Mouse (Mus musculus) C2C12 (cell line): ENCODE results near the gene Dpp8. TPM values are rescaled to one million over a fixed set of nuclear protein-coding genes. Genes with fewer than 3 reads are reported as not detected.

ENCODE experiments used
- H3K27me3 ChIP-seq: one replicate; pipeline ENCODE4 v1.6.1; 2011; ENCODE audit not compliant: control insufficient read depth, insufficient read depth, insufficient read length
- H3K36me3 ChIP-seq: one replicate; pipeline ENCODE4 v1.6.1; 2011; ENCODE audit not compliant: control insufficient read depth, insufficient read depth
- H3K4me3 ChIP-seq: one replicate; pipeline ENCODE4 v1.5.1; 2011; ENCODE audit warnings: mild to moderate bottlenecking, control low read depth; ENCODE audit not compliant: poor library complexity, insufficient read depth, severe bottlenecking
- H3K79me2 ChIP-seq: one replicate; pipeline ENCODE4 v1.6.1; 2011; ENCODE audit not compliant: control insufficient read depth, insufficient read depth
- H3K79me3 ChIP-seq: one replicate; pipeline ENCODE4 v1.6.1; 2011; ENCODE audit warnings: low read depth, control low read depth
- H3ac ChIP-seq: one replicate; pipeline ENCODE3; 2011; ENCODE audit warnings: low read depth; ENCODE audit not compliant: control insufficient read depth, insufficient read length
- CEBPB ChIP-seq: IDR thresholded peaks from one replicate; pipeline ENCODE4 v1.6.1; 2011; ENCODE audit warnings: low read depth, mild to moderate bottlenecking, control low read depth, moderate library complexity
- CTCF ChIP-seq: IDR thresholded peaks from one replicate; pipeline ENCODE4 v1.5.1; 2011; ENCODE audit not compliant: control insufficient read depth, insufficient read depth, insufficient read length
- FOSL1 ChIP-seq: IDR thresholded peaks from one replicate; pipeline ENCODE4 v1.8.0; 2011; ENCODE audit warnings: mild to moderate bottlenecking, low read length; ENCODE audit not compliant: poor library complexity, insufficient read depth, severe bottlenecking
- MAX ChIP-seq: IDR thresholded peaks from one replicate; pipeline ENCODE4 v1.6.1; 2011; ENCODE audit warnings: mild to moderate bottlenecking, control low read depth
- MYOD1 ChIP-seq: IDR thresholded peaks from one replicate; pipeline ENCODE4 v1.6.1; 2011; ENCODE audit warnings: low read depth; ENCODE audit not compliant: control insufficient read depth, insufficient read length
- MYOG ChIP-seq: IDR thresholded peaks from one replicate; pipeline ENCODE4 v1.6.1; 2011; ENCODE audit not compliant: control insufficient read depth, insufficient read length; ENCODE audit errors: extremely low read depth
- USF1 ChIP-seq: IDR thresholded peaks from one replicate; pipeline ENCODE4 v1.6.1; 2011; ENCODE audit warnings: low read depth, mild to moderate bottlenecking, control low read depth, moderate library complexity
- polyA plus RNA-seq: library from polyadenylated mRNA; unstranded; fragments of >200 nt; fragmentation: generic; extraction: Trizol; gene quantifications from one replicate; pipeline ENCODE4 v1.2.1, GENCODE M21; 2012; ENCODE audit warnings: missing spikeins

Dpp8 gene
- polyA plus RNA-seq, 1 experiment: 15.5 TPM

DNA sequence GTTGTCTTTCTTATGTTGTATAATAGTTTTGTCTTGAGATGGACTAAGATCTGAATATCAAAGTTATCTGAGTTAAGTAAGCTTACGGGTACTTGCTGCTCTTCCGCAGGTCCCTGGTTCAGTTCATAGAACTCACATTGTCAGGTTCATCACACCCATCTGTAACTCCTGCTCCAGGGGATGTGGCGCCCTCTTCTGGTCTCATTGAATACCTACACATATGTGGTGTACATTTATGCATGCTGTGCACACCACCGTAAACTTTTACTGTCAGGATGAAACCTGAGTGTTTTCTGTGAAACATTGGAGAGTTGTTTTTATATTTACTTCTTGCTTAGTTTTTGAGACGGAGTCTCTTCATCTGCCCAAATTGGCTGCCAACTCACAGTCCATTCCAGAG is 9.2 kb downstream of the Dpp8 start:
- Histone ChIP-seq H3ac (no peak overlapping the region), H3K79me2 (no peaks in the 10 kb centered on the region), H3K4me3 (no peak overlapping the region), H3K79me3 (no peaks in the 10 kb centered on the region), H3K27me3 (no peaks in the 10 kb centered on the region), H3K36me3 (peaks cover 63% of the 10 kb centered on the region)
- TF ChIP-seq MAX: no peak
- TF ChIP-seq MYOG: no peak
- TF ChIP-seq MYOD1: no peak
- TF ChIP-seq USF1: no peak
- no peak for TF ChIP-seq CTCF
- TF ChIP-seq FOSL1: no peak

DNA sequence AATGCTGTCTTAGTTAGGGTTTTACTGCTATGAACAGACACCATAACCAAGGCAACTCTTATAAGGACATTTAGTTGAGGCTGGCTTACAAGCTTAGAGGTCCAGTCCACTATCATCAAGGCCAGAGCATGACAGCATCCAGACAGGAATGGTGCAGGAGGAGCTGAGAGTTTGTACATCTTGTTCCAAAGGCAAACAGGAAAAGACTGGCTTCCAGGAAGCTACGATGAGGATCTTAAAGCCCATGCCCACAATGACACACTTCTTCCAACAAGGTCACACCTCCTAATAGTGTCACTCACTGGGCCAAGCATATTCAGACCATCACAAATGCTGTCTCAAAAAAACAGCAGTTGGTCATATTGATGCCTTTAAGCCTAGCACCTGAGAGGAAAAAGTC is 14.8 kb downstream of the Dpp8 start:
- H3K4me3 ChIP-seq: no peak overlapping the region
- H3K79me3 ChIP-seq: no peaks in the 10 kb centered on the region
- no peaks in the 10 kb centered on the region for H3K79me2 ChIP-seq
- H3ac ChIP-seq: no peak overlapping the region
- peaks cover 68% of the 10 kb centered on the region for H3K36me3 ChIP-seq
- no peaks in the 10 kb centered on the region for H3K27me3 ChIP-seq
- TF ChIP-seq USF1: no peak
- no peak for TF ChIP-seq CEBPB
- TF ChIP-seq CTCF: no peak
- TF ChIP-seq MYOG: no peak
- TF ChIP-seq FOSL1: no peak
- no peak for TF ChIP-seq MAX
- TF ChIP-seq MYOD1: no peak

- TF ChIP-seq MYOD1 (no peak), USF1 (no peak), CTCF (no peak), FOSL1 (no peak), MAX (no peak), MYOG (no peak), CEBPB (no peak)
- Histone ChIP-seq H3K79me2 (no peaks in the 10 kb centered on the region), H3K79me3 (no peaks in the 10 kb centered on the region), H3K4me3 (no peak overlapping the region), H3K36me3 (peaks cover 76% of the 10 kb centered on the region), H3K27me3 (no peaks in the 10 kb centered on the region), H3ac (no peak overlapping the region)
Measured at GRCm38 (mm10) chr9:65049422-65049821, 17.2 kb downstream of the Dpp8 start.

- TF ChIP-seq MYOD1 (no peak), MYOG (no peak), CTCF (no peak), FOSL1 (no peak), MAX (no peak), CEBPB (no peak), USF1 (no peak)
- H3K4me3 ChIP-seq: no peak overlapping the region
- no peaks in the 10 kb centered on the region for H3K79me3 ChIP-seq
- H3K36me3 ChIP-seq: peaks cover 75% of the 10 kb centered on the region
- no peaks in the 10 kb centered on the region for H3K27me3 ChIP-seq
- H3K79me2 ChIP-seq: no peaks in the 10 kb centered on the region
- no peak overlapping the region for H3ac ChIP-seq
Measured at GRCm38 (mm10) chr9:65050981-65051380, 18.8 kb downstream of the Dpp8 start.

- H3K79me3 ChIP-seq: no peaks in the 10 kb centered on the region
- H3K79me2 ChIP-seq: no peaks in the 10 kb centered on the region
- TF ChIP-seq USF1 (no peak), FOSL1 (no peak), MAX (no peak), CTCF (no peak), MYOD1 (no peak), MYOG (no peak), CEBPB (no peak)
- H3K4me3 ChIP-seq: no peak overlapping the region
- no peak overlapping the region for H3ac ChIP-seq
- no peaks in the 10 kb centered on the region for H3K27me3 ChIP-seq
- H3K36me3 ChIP-seq: peaks cover 79% of the 10 kb centered on the region
Measured at GRCm38 (mm10) chr9:65064251-65064650, 32.0 kb downstream of the Dpp8 start.

DNA sequence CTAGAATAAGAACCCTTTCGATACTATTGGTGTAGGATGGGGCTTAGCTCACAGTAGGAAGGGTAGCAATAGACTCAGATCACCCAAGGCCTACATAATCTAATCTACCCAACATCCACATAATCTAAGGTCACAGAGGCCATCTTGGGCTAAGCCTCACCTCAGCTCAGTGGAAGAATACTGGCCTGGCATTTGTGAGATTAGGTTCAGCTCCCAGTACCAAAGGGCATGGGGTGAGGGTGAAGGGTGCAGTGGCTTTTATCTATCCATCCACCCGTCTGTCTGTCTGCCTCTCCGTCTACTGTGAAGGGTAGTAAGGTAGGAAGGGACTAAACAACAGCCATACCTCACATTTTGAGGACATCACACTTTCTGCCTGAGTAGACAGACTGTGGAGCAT is 38.4 kb downstream of the Dpp8 start:
- Histone ChIP-seq H3K79me2 (no peaks in the 10 kb centered on the region), H3K4me3 (no peak overlapping the region), H3K36me3 (peaks cover 52% of the 10 kb centered on the region), H3K79me3 (no peaks in the 10 kb centered on the region), H3ac (no peak overlapping the region), H3K27me3 (no peaks in the 10 kb centered on the region)
- TF ChIP-seq FOSL1 (no peak), MAX (no peak), MYOG (no peak), USF1 (no peak)
